Mouse (Mus musculus): ENCODE results near the gene Minpp1.

- TF ChIP-seq POLR2A (IDR thresholded peaks at IDR 0.05; ENCODE audit: control insufficient read depth, low read depth, low read length), result no peak
- TF ChIP-seq CTCF (IDR thresholded peaks at IDR 0.05; ENCODE audit: control insufficient read depth, insufficient read depth, insufficient replicate concordance, low read depth, low read length), result no peak
Measured at GRCm38 (mm10) chr19:32466478-32466877, 19.1 kb upstream of the Minpp1 start, which contains the start of gene Rpl9-ps6.
